Mouse (Mus musculus) neural tube, embryonic 13.5 days (tissue): Measurements from ENCODE around the gene Sema5b. TPM values are rescaled to one million over a fixed set of nuclear protein-coding genes. Genes with fewer than 3 reads are reported as not detected.
"Not testable (repeated sequence)": the region's sequence is repeated elsewhere in the genome, so short reads cannot be mapped to it uniquely, and the experiment has no call there.

Experiments
- ATAC-seq: fragments of 200-750 bp; cut with Nextera tagmentation; 2 replicates; pipeline ENCODE4 v1.8.0; 2017; ENCODE audit warnings: low read depth, mild to moderate bottlenecking, moderate TSS enrichment, moderate library complexity
- H3K27ac ChIP-seq: fragments of 300-500 bp; sonication (generic); replicated peaks from 2 replicates; pipeline ENCODE4 v1.5.1; 2015; ENCODE audit warnings: moderate library complexity, mild to moderate bottlenecking, inconsistent platforms
- H3K27me3 ChIP-seq: fragments of 300-500 bp; sonication (generic); 2 replicates; pipeline ENCODE4 v1.6.1; 2015; ENCODE audit warnings: mild to moderate bottlenecking, inconsistent platforms
- H3K36me3 ChIP-seq: fragments of 300-500 bp; sonication (generic); 2 replicates; pipeline ENCODE4 v1.6.1; 2015; ENCODE audit warnings: mild to moderate bottlenecking, inconsistent platforms
- H3K4me1 ChIP-seq: fragments of 300-500 bp; sonication (generic); replicated peaks from 2 replicates; pipeline ENCODE4 v1.6.1; 2015; ENCODE audit warnings: inconsistent platforms
- H3K4me2 ChIP-seq: fragments of 300-500 bp; sonication (generic); 2 replicates; pipeline ENCODE4 v1.6.1; 2015; ENCODE audit warnings: inconsistent platforms, mild to moderate bottlenecking, moderate library complexity
- H3K4me3 ChIP-seq: fragments of 300-500 bp; sonication (generic); 2 replicates; pipeline ENCODE4 v1.5.1; 2015; ENCODE audit warnings: mild to moderate bottlenecking, inconsistent platforms
- H3K9ac ChIP-seq: fragments of 300-500 bp; sonication (generic); 2 replicates; pipeline ENCODE4 v1.6.1; 2015; ENCODE audit warnings: moderate library complexity, mild to moderate bottlenecking, inconsistent platforms
- H3K9me3 ChIP-seq: fragments of 300-500 bp; sonication (generic); 2 replicates; pipeline ENCODE4 v1.6.1; 2016; ENCODE audit warnings: inconsistent platforms
- WGBS: fragments of 180-500 bp; shearing (Covaris S2); methylation state at CpG from one replicate; pipeline ENCODE4 v1.1.7; 2015; 5-methylcytosine and 5-hydroxymethylcytosine counted together
- polyA plus RNA-seq: library from polyadenylated mRNA; unstranded; fragments of >200 nt; fragmentation: Nextera tagmentation; extraction: Ambion mirVana; gene quantifications from 2 replicates; pipeline ENCODE4 v1.2.1, GENCODE M21; 2015

The Sema5b gene
- polyA plus RNA-seq, 1 experiment from 2014 or later = 24.0 TPM

- ATAC-seq = no peak
- Histone ChIP-seq H3K27ac (no peak overlapping the region), H3K9me3 (no peaks in the 10 kb centered on the region), H3K4me3 (no peak overlapping the region), H3K4me2 (no peak overlapping the region), H3K9ac (no peak overlapping the region), H3K27me3 (no peaks in the 10 kb centered on the region), H3K36me3 (no peaks in the 10 kb centered on the region), H3K4me1 (peaks cover 26% of the 10 kb centered on the region)
- 63% methylated on average over 6 of the region's 6 CpGs for WGBS
Measured at GRCm38 (mm10) chr16:35557038-35557437, 16.1 kb downstream of the Sema5b start.

- no peak overlapping the region for H3K27ac ChIP-seq
- 77% methylated on average over 6 of the region's 6 CpGs for WGBS
- H3K36me3 ChIP-seq = no peaks in the 10 kb centered on the region
- no peak overlapping the region for H3K9ac ChIP-seq
- no peak for ATAC-seq
- no peaks in the 10 kb centered on the region for H3K27me3 ChIP-seq
- peaks cover 32% of the 10 kb centered on the region for H3K4me1 ChIP-seq
- H3K4me2 ChIP-seq = no peak overlapping the region
- no peaks in the 10 kb centered on the region for H3K9me3 ChIP-seq
- H3K4me3 ChIP-seq = no peak overlapping the region
Measured at GRCm38 (mm10) chr16:35561541-35561940, 20.6 kb downstream of the Sema5b start.

GRCm38 (mm10) chr16:35564246-35564905 is 23.4 kb downstream of the Sema5b start:
- Histone ChIP-seq H3K4me3 (no peak overlapping the region), H3K27me3 (no peaks in the 10 kb centered on the region), H3K36me3 (no peaks in the 10 kb centered on the region), H3K9ac (no peak overlapping the region), H3K4me1 (peaks cover 45% of the 10 kb centered on the region), H3K4me2 (no peak overlapping the region), H3K27ac (no peak overlapping the region; the same call in 1 of the 2 replicates), H3K9me3 (no peaks in the 10 kb centered on the region)
- peak; percentile 54 for ATAC-seq
- 45% methylated on average over 22 of the region's 22 CpGs for WGBS

- not testable (repeated sequence) for H3K9me3 ChIP-seq, H3K27me3 ChIP-seq, H3K27ac ChIP-seq, H3K36me3 ChIP-seq, H3K9ac ChIP-seq, ATAC-seq, H3K4me3 ChIP-seq, H3K4me2 ChIP-seq
- peaks cover 54% of the 10 kb centered on the region for H3K4me1 ChIP-seq
- WGBS = 93% methylated on average over 5 of the region's 5 CpGs
Measured at GRCm38 (mm10) chr16:35565601-35566000, 24.7 kb downstream of the Sema5b start.

GRCm38 (mm10) chr16:35568225-35568880 is 27.4 kb downstream of the Sema5b start:
- H3K36me3 ChIP-seq = no peaks in the 10 kb centered on the region
- no peak for ATAC-seq
- H3K4me3 ChIP-seq = no peak overlapping the region
- no peaks in the 10 kb centered on the region for H3K9me3 ChIP-seq
- no peak overlapping the region for H3K9ac ChIP-seq
- H3K27me3 ChIP-seq = no peaks in the 10 kb centered on the region
- WGBS = 49% methylated on average over 15 of the region's 15 CpGs
- peaks cover 62% of the 10 kb centered on the region for H3K4me1 ChIP-seq
- 0 out of 2 replicates have a peak overlapping the region, but pooled peaks have one; percentile 20 for H3K4me2 ChIP-seq
- H3K27ac ChIP-seq = 0 out of 2 replicates have a peak overlapping the region, but pooled peaks have one; percentile 0

GRCm38 (mm10) chr16:35569347-35569746 is 28.4 kb downstream of the Sema5b start:
- peaks cover 65% of the 10 kb centered on the region for H3K4me1 ChIP-seq
- H3K4me2 ChIP-seq = no peak overlapping the region
- H3K27me3 ChIP-seq = no peaks in the 10 kb centered on the region
- 0 out of 2 replicates have a peak overlapping the region, but pooled peaks have one; percentile 65 for H3K27ac ChIP-seq
- ATAC-seq = no peak
- H3K36me3 ChIP-seq = no peaks in the 10 kb centered on the region
- no peak overlapping the region for H3K9ac ChIP-seq
- 61% methylated on average over 2 of the region's 2 CpGs for WGBS
- no peak overlapping the region for H3K4me3 ChIP-seq
- H3K9me3 ChIP-seq = no peaks in the 10 kb centered on the region

GRCm38 (mm10) chr16:35569758-35570157 is 28.8 kb downstream of the Sema5b start:
- no peak overlapping the region for H3K9ac ChIP-seq
- H3K27ac ChIP-seq = 0 out of 2 replicates have a peak overlapping the region, but pooled peaks have one; percentile 65
- H3K4me1 ChIP-seq = peaks cover 65% of the 10 kb centered on the region
- H3K27me3 ChIP-seq = no peaks in the 10 kb centered on the region
- 25% methylated on average over 9 of the region's 9 CpGs for WGBS
- no peaks in the 10 kb centered on the region for H3K36me3 ChIP-seq
- no peaks in the 10 kb centered on the region for H3K9me3 ChIP-seq
- no peak overlapping the region for H3K4me3 ChIP-seq
- 0 out of 2 replicates have a peak, but pooled peaks have one; percentile 7 for ATAC-seq
- no peak overlapping the region for H3K4me2 ChIP-seq

GRCm38 (mm10) chr16:35570627-35571026 is 29.7 kb downstream of the Sema5b start:
- Histone ChIP-seq H3K27me3 (no peaks in the 10 kb centered on the region), H3K27ac (no peak overlapping the region), H3K4me3 (no peak overlapping the region), H3K4me1 (peaks cover 68% of the 10 kb centered on the region), H3K36me3 (no peaks in the 10 kb centered on the region), H3K9me3 (no peaks in the 10 kb centered on the region), H3K9ac (no peak overlapping the region), H3K4me2 (no peak overlapping the region)
- 63% methylated on average over 12 of the region's 12 CpGs for WGBS
- no peak for ATAC-seq

GRCm38 (mm10) chr16:35573586-35573985 is 32.6 kb downstream of the Sema5b start:
- no peak for ATAC-seq
- Histone ChIP-seq H3K36me3 (no peaks in the 10 kb centered on the region), H3K4me2 (no peak overlapping the region), H3K4me3 (no peak overlapping the region), H3K4me1 (peaks cover 63% of the 10 kb centered on the region), H3K9ac (no peak overlapping the region), H3K27me3 (no peaks in the 10 kb centered on the region), H3K27ac (no peak overlapping the region), H3K9me3 (no peaks in the 10 kb centered on the region)
- 95% methylated on average over 3 of the region's 3 CpGs for WGBS

GRCm38 (mm10) chr16:35577181-35577941 is 36.4 kb downstream of the Sema5b start:
- WGBS = 52% methylated on average over 11 of the region's 11 CpGs
- no peaks in the 10 kb centered on the region; the same call in 1 of the 2 replicates for H3K27me3 ChIP-seq
- peaks cover 62% of the 10 kb centered on the region for H3K4me1 ChIP-seq
- no peaks in the 10 kb centered on the region for H3K36me3 ChIP-seq
- H3K4me3 ChIP-seq = no peak overlapping the region
- H3K4me2 ChIP-seq = no peak overlapping the region
- H3K9me3 ChIP-seq = no peaks in the 10 kb centered on the region
- ATAC-seq = peak; percentile 20; the same call in 1 of the 2 replicates
- H3K9ac ChIP-seq = no peak overlapping the region
- 0 out of 2 replicates have a peak overlapping the region, but pooled peaks have one; percentile 18 for H3K27ac ChIP-seq

GRCm38 (mm10) chr16:35581299-35581698 is 40.4 kb downstream of the Sema5b start:
- 20% methylated on average over 7 of the region's 7 CpGs for WGBS
- no peak overlapping the region for H3K9ac ChIP-seq
- peaks cover 75% of the 10 kb centered on the region for H3K4me1 ChIP-seq

More at GRCm38 (mm10) chr16:35581299-35581698, 40.4 kb downstream of the Sema5b start:
- Histone ChIP-seq H3K4me2 (no peak overlapping the region), H3K27me3 (no peaks in the 10 kb centered on the region; the same call in 1 of the 2 replicates), H3K27ac (peak overlapping the region; percentile 79), H3K9me3 (no peaks in the 10 kb centered on the region), H3K4me3 (no peak overlapping the region), H3K36me3 (no peaks in the 10 kb centered on the region)
- ATAC-seq = peak; percentile 60
